Mouse (Mus musculus) CH12.LX (cell line): Measurements from ENCODE around the gene Prkaa2. TPM values are rescaled to one million over a fixed set of nuclear protein-coding genes. Genes with fewer than 3 reads are reported as not detected.

Experiments used
- DNase-seq: peaks from one replicate; pipeline ENCODE4 v3.0.0-alpha.2; 2013; ENCODE audit errors: extremely low read depth
- H3K27ac ChIP-seq: 2 replicates; pipeline ENCODE4 v1.5.1; 2012; ENCODE audit warnings: low read depth, mild to moderate bottlenecking, control low read depth, moderate library complexity; ENCODE audit not compliant: insufficient read depth
- H3K27me3 ChIP-seq: replicated peaks from 2 replicates; pipeline ENCODE3; 2012; ENCODE audit warnings: inconsistent platforms
- H3K36me3 ChIP-seq, 2 experiments: replicated peaks in 1 of 2; 2 replicates each; pipeline versions ENCODE3 to v1.6.1; 2012; ENCODE audit warnings: inconsistent platforms in 1 of 2, low read length in 1 of 2, mild to moderate bottlenecking in 1 of 2, mixed read lengths in 1 of 2, moderate library complexity in 1 of 2; ENCODE audit not compliant: control insufficient read depth in 1 of 2, insufficient read depth in 1 of 2
- H3K4me1 ChIP-seq, 2 experiments: 2 replicates each; pipeline ENCODE4 v1.6.1; 2012; ENCODE audit warnings: inconsistent platforms in 1 of 2, moderate library complexity in 1 of 2; ENCODE audit not compliant: insufficient read depth in 2 of 2, control insufficient read depth in 1 of 2
- H3K4me2 ChIP-seq: 2 replicates; pipeline ENCODE4 v1.6.1; 2012; ENCODE audit warnings: low read depth, mild to moderate bottlenecking, control low read depth; ENCODE audit not compliant: poor library complexity, insufficient read depth, severe bottlenecking
- H3K4me3 ChIP-seq, 3 experiments: fragments of 150-350 bp in 1 of 3; sonication (generic) in 1 of 3; replicated peaks in 1 of 3; 2 replicates each; pipeline versions ENCODE3 to v1.5.1; 2011 to 2012; ENCODE audit warnings: low read depth in 2 of 3, low read length in 2 of 3, mild to moderate bottlenecking in 2 of 3, moderate library complexity in 2 of 3, control low read depth in 1 of 3, improper control_type of control experiment in 1 of 3, inconsistent platforms in 1 of 3, mixed read lengths in 1 of 3; ENCODE audit not compliant: poor library complexity in 1 of 3
- H3K79me2 ChIP-seq: replicated peaks from 2 replicates; pipeline ENCODE4 v1.6.1; 2012; ENCODE audit warnings: mild to moderate bottlenecking, moderate library complexity; ENCODE audit not compliant: control insufficient read depth, poor library complexity, insufficient read depth, severe bottlenecking; ENCODE audit errors: extremely low read depth
- H3K9ac ChIP-seq: 2 replicates; pipeline ENCODE4 v1.6.1; 2012; ENCODE audit warnings: low read depth, mild to moderate bottlenecking, control low read depth, moderate library complexity; ENCODE audit not compliant: insufficient read depth
- H3K9me3 ChIP-seq: replicated peaks from 2 replicates; pipeline ENCODE3; 2012; ENCODE audit warnings: low read length, inconsistent platforms, mixed read lengths
- E2F4 ChIP-seq: IDR thresholded peaks from 2 replicates; pipeline ENCODE4 v1.6.1; 2011; ENCODE audit warnings: low read depth, low read length, improper control_type of control experiment; ENCODE audit not compliant: insufficient replicate concordance
- ELF1 ChIP-seq: IDR thresholded peaks from 2 replicates; pipeline ENCODE4 v1.6.1; 2014; ENCODE audit warnings: low read depth, mild to moderate bottlenecking, inconsistent platforms, low read length, improper control_type of control experiment
- EP300 ChIP-seq: IDR thresholded peaks from 2 replicates; pipeline ENCODE4 v1.6.1; 2011; ENCODE audit warnings: low read length, improper control_type of control experiment
- ETS1 ChIP-seq: conservative IDR thresholded peaks from 2 replicates; pipeline ENCODE4 v1.6.1; 2012; ENCODE audit warnings: low read depth, mild to moderate bottlenecking, inconsistent platforms, low read length, improper control_type of control experiment, moderate library complexity
- MEF2A ChIP-seq: IDR thresholded peaks from 2 replicates; pipeline ENCODE4 v1.6.1; 2014; ENCODE audit warnings: low read depth, mild to moderate bottlenecking, inconsistent platforms, low read length, improper control_type of control experiment, borderline replicate concordance
- PAX5 ChIP-seq: IDR thresholded peaks from 2 replicates; pipeline ENCODE4 v1.6.1; 2012; ENCODE audit warnings: low read length, inconsistent platforms, mixed read lengths
- dilution Hi-C: fragments of 300-500 bp; cut with MboI; formaldehyde crosslinking; loops from 2 replicates; pipeline ENCODE4 v1.14.3; 2020; ENCODE audit warnings: low sequenced_read_pairs; ENCODE audit not compliant: extremely low pct_unique_long_range_greater_than_20kb, extremely low pct_ligation_motif_present
- in situ Hi-C: fragments of 300-500 bp; cut with MboI; formaldehyde crosslinking; loops from 3 replicates; pipeline ENCODE4 v1.14.3; 2019; ENCODE audit warnings: low sequenced_read_pairs, low pct_ligation_motif_present, low pct_unique_long_range_greater_than_20kb, mixed read lengths
- polyA plus RNA-seq: library from polyadenylated mRNA; unstranded; fragments of >175 nt; gene quantifications from 2 replicates; pipeline ENCODE4 v1.2.1, GENCODE M21; 2012; ENCODE audit warnings: low read depth; ENCODE audit not compliant: insufficient read length
- total RNA-seq, 2 experiments: library from RNA; depleted of rRNA; stranded (reverse); fragments of 300-350 nt in 1 of 2; fragments of >200 nt in 1 of 2; gene quantifications; 2 replicates each; pipeline ENCODE4 v1.2.3; 2012 to 2014

Gene Prkaa2
- total and polyA plus RNA-seq, 3 experiments = 0.23 to 0.68 (median 0.29) TPM

DNA sequence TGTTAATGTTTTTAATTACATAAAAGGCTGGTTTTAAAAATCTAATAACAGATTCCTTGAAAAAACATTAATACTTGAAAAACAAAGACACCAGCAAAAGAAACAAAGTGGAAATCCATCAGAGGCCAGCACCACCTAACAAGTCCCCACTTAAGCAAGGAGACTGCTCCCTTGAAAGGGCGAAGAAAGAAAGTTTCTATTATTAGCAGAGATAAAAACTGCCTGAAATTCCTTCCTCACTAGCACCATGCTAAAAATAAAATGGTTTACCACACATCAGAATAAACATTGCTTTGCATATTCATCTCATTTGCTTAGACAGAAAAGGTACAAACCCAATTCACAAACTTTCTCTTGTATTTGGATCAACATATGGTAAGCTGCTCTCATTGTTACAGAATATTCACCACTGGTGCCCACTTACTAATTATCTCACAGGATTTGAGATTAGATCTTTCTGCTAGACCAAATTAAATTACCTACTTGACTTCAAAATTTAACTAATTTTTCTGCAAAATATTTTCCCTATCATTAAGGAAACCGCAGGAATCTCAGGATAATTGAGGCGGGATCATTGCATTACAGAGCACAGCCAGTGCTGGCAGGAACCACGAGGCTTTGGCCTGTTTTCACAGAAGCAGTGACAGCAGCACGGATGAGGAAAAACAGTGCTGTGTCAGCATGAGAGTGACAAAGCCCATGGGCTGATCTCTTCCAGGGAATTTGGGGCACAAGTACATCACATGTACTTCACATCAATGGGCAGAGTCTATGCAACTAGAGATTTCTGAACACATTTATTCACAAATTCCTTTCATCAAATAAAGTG lies 9.0 kb downstream of the Prkaa2 start:
- Histone ChIP-seq H3K4me2 (no peak overlapping the region), H3K36me3 (no peaks in the 10 kb centered on the region), H3K4me1 (peaks cover 7 to 21% of the 10 kb centered on the region in 2 experiments), H3K27me3 (no peaks in the 10 kb centered on the region), H3K9ac (no peak overlapping the region), H3K79me2 (no peaks in the 10 kb centered on the region), H3K9me3 (no peaks in the 10 kb centered on the region), H3K27ac (no peak overlapping the region), H3K4me3 (no peak overlapping the region)
- dilution Hi-C loops = no loop called here
- no peak for DNase-seq
- in situ Hi-C loops = no loop called here
- peak; percentile 78; the same call in 1 of the 2 replicates for TF ChIP-seq MEF2A
- TF ChIP-seq E2F4 = no peak

DNA sequence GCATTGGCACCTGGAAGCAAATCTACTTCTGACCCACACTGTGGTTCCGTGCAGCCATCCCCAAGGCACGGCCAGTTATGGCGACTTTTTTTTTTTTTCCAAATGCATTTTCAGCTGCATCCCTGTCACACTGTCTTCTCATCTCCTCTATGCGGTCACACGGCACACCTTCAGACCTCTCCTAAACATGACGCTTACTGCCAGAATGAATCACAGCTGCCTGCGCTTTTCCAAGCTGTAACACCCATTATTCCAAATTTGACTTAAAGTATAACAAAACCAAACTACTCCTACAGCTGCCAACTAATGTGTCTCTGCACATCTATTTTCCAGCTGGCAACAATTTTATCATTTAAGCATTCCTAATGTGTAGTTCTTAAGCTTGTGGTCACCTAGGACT lies 11.0 kb downstream of the Prkaa2 start:
- H3K4me2 ChIP-seq = peak overlapping the region; percentile 33
- no peaks in the 10 kb centered on the region for H3K36me3 ChIP-seq
- no peaks in the 10 kb centered on the region for H3K27me3 ChIP-seq
- no peak overlapping the region for H3K27ac ChIP-seq
- dilution Hi-C loops (no loop called here), in situ Hi-C loops (no loop called here)
- H3K9me3 ChIP-seq = no peaks in the 10 kb centered on the region
- H3K79me2 ChIP-seq = no peaks in the 10 kb centered on the region
- no peak overlapping the region for H3K4me3 ChIP-seq
- H3K4me1 ChIP-seq = peaks cover 7 to 21% of the 10 kb centered on the region in 2 experiments
- no peak overlapping the region for H3K9ac ChIP-seq
- DNase-seq = no peak
- TF ChIP-seq PAX5 = no peak
- no peak for TF ChIP-seq ELF1

DNA sequence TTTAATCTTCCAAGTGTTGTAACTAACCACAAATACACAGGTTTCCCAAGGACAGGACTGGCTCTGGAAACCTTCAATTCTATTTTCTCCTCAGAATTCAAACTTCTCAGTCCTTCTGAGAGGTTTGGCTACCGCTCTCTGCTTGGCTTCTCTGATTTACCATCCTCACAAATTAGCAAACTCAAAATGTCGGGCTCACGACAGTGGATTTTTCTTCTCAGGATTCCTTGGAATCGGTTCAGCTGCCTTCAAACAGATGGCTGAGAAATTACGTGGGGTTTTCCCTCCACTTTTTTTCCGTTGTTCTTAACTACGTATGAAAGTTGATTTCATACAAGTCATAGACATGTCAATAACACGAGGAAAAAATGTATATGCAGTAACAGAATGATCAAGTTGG lies 11.5 kb downstream of the Prkaa2 start:
- no peak for DNase-seq
- Histone ChIP-seq H3K79me2 (no peaks in the 10 kb centered on the region), H3K27ac (no peak overlapping the region), H3K4me2 (peak overlapping the region; percentile 33), H3K4me1 (peaks cover 7 to 21% of the 10 kb centered on the region in 2 experiments), H3K36me3 (no peaks in the 10 kb centered on the region), H3K9ac (no peak overlapping the region), H3K4me3 (no peak overlapping the region), H3K27me3 (no peaks in the 10 kb centered on the region), H3K9me3 (no peaks in the 10 kb centered on the region)
- TF ChIP-seq ETS1 (no peak), EP300 (peak; percentile 34; the same call in 1 of the 2 replicates)
- in situ Hi-C loops = no loop called here
- dilution Hi-C loops = no loop called here
